Mouse (Mus musculus): Measurements from ENCODE around the gene Fgfr2. TPM values are rescaled to one million over a fixed set of nuclear protein-coding genes. Genes with fewer than 3 reads are reported as not detected.
"Not testable (repeated sequence)": the region's sequence is repeated elsewhere in the genome, so short reads cannot be mapped to it uniquely, and the experiment has no call there.

Fgfr2 gene
- total RNA-seq, 2 experiments from 2014 or later: 2.1 to 3.9 TPM

DNA sequence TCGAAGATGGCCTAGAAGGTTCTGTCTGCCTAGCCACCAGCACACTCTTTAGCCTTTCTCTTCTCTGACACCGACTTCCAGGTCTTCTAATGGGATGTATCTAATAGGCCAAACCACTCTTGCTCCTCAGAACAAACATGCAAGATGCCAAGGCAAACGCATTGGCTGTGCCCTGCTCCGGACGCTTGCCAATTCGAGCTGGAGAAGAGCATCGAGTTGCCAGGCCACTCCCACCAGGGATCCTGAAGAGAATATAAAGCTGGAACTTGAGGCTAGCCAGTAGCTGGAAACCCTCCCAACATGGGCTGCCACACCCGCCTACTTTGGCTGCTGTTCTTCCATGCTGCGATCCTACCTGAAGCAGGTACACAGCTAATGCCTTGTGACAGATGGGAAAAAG, 1949.0 kb downstream of the Fgfr2 start, which contains the start of gene 5430419D17Rik:
Gene 5430419D17Rik (plus strand): TSS at position 282 of the 400 bp plus-strand sequence.
- intact Hi-C loops (cut with DNase I): no loop called here
- no peak for DNase-seq

DNA sequence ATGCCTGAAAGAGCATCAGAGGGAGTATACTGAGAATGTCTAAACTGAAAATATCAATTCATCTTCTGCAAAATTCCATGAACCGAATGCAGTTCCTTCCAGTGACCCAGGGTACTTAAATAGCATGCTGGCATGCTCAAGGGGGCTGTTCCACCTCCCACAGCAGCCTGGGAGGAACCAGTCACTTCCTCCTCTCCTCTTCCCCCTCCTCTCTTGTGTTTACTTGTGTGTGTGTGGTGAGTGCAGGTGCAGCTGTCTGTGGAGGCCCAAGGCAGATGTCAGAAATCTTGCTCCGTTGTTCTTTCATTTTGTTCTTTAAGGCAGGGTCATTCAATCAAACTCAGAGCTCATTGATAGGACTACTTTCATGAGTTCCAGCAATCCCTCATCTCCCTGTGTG, 1954.1 kb downstream of the Fgfr2 start:
- DNase-seq: no peak
- intact Hi-C loops (cut with DNase I): no loop called here

DNA sequence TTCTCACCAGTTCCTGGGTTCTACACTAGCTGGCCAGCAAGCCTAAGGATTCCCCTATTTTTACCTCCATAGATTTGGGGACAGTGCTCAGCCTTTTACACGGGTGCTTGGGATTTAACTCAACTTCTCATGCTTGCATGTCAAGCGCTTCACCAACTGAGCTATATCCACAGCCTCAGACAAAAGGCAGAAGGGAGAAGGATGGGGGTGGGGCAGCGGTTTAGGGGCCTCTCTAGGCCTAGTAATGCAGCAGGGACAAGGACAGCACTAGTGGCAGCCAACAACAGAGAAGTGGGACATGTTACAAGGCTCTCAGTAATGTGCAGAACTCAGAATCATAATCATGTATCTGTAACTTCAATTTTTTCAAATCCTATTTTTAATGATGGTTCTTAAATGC, 1955.4 kb downstream of the Fgfr2 start:
- intact Hi-C loops (cut with DNase I): no loop called here
- no peak for DNase-seq

GRCm38 (mm10) chr7:131162251-131162650, 1960.9 kb downstream of the Fgfr2 start:
- intact Hi-C loops (cut with DNase I): no loop called here
- DNase-seq: no peak

- intact Hi-C loops (cut with DNase I): no loop called here
- no peak for DNase-seq
Observed at GRCm38 (mm10) chr7:131153044-131153443, 1970.1 kb downstream of the Fgfr2 start.

GRCm38 (mm10) chr7:131150179-131150578, 1973.0 kb downstream of the Fgfr2 start:
- no peak for DNase-seq
- intact Hi-C loops (cut with DNase I): no loop called here

GRCm38 (mm10) chr7:131146214-131146613, 1976.9 kb downstream of the Fgfr2 start, which contains the start of gene 4933402N03Rik:
Gene 4933402N03Rik, minus strand, starts transcription at chr7:131146314.
- no peak for DNase-seq
- intact Hi-C loops (cut with DNase I): no loop called here

- intact Hi-C loops (cut with DNase I): no loop called here
- DNase-seq: no peak
Observed at GRCm38 (mm10) chr7:131133181-131133580, 1990.0 kb downstream of the Fgfr2 start.

DNA sequence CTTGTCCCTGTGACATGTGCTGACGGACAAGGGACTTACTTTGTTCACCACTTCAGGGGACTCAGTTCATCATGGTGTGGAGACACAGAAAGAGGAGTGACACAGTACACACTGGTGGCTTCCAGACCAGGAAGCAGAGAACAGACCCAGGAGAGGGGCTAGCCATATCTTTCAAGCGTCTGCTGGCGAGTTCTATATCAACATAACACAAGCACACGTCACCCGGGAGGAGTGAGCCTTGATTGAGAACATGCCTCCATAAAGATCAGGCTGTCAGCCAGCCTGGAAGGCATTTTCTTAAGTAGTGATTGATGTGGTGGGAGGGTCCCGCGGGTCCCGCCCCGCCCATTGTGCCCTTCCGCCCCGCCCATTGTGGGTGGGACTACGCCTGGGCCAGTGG, 1993.1 kb downstream of the Fgfr2 start:
- intact Hi-C loops (cut with DNase I): no loop called here
- no peak for DNase-seq

DNA sequence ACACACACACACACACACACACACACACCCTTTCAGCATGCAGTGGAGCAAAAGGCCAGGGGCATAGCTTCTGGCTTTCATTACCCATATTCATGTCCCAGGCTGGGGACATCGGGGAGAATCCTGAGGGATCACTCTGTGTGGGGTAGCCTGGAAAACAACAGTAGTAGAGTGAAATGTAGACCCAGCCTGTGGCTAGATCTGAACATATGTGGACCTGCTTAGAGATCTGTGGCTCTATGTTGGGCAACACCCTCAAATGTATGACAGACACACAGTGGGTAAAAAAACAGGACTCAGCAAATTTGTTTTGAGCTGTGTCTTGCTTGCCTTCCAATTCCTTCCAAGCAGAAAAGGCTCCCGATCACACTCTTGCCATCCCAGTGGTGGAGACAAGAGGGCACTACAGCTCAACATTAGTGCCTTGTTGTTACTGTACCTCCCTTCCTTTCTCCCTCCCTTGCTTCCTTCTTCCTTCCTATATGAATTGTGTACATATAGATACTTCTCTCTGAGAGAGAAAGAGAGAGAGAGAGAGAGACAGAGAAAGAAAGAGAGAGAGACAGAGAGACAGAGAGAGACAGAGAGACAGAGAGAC, 2000.8 kb downstream of the Fgfr2 start:
- intact Hi-C loops (cut with DNase I): no loop called here
- no peak for DNase-seq

DNA sequence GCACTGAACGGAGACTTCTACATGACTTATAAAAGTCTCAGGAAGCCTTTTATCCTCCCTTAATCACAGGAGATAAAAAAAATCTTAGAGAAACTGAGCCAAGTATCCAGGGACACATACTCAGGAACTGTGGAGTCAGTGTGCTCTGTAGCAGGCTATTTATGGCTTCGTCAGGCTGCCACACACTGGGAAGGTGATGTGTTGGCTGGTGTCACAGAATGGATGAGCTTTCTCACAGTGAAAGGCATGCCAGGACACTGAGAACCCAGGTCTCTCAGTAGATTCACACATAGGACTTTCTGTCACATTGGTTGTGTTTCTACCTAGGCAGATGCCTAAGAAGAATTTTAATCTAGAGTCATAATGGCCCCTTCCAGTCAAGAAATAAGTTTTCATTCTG, 2008.7 kb downstream of the Fgfr2 start:
- peak in 1 of 2 experiments; percentile 4 for DNase-seq
- intact Hi-C loops (cut with DNase I): no loop called here

GRCm38 (mm10) chr7:131113676-131114075, 2009.5 kb downstream of the Fgfr2 start:
- intact Hi-C loops (cut with DNase I): no loop called here
- peak in 1 of 2 experiments; percentile 19 for DNase-seq

GRCm38 (mm10) chr7:131112486-131112885, 2010.7 kb downstream of the Fgfr2 start:
- peak; percentile 30 to 70 for DNase-seq
- intact Hi-C loops (cut with DNase I): no loop called here

GRCm38 (mm10) chr7:131082403-131082802, 2040.7 kb downstream of the Fgfr2 start:
- DNase-seq; intact Hi-C loops (cut with DNase I): not testable (repeated sequence)

DNA sequence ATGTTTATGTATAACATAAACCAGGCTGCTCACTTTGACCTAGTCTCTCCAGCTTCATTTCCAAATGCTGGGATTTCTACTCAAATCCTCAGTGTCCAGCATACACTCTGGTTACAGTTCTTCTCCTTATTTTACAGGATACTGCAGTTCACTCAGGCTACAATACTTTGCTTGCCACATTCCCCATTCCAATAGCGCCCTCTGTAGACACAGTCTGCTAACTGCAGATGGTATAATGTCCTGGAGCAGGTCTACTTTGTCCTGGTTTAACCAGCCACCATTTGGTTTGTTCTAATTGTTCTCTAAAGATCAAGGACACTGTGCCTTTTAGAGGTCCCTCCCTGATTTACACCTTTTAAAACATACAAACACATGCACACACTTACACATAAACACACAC, 2047.2 kb downstream of the Fgfr2 start:
- intact Hi-C loops (cut with DNase I): no loop called here
- DNase-seq: peak in 1 of 2 experiments; percentile 33

- intact Hi-C loops (cut with DNase I); DNase-seq: not testable (repeated sequence)
Observed at GRCm38 (mm10) chr7:131074098-131074497, 2049.1 kb downstream of the Fgfr2 start.

DNA sequence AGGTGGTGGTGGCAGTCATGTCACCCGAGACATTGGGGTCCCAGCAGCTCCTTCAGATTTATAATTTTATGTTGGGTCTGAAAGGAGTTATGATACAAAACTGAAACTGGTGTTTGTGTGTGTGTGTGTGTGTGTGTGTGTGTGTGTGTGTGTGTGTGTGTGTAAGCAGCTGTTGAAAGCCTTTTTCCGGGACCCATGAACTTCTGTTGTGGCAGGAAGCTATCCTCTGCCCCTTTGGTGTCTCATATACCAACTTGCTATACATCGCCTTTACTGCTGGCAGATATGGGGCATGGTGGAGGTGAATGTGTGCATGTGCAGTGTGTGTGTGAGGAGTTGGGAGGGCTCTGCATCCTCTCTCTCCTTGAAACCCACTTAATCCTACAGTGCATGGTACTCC, 2049.7 kb downstream of the Fgfr2 start:
- intact Hi-C loops (cut with DNase I); DNase-seq: not testable (repeated sequence)

DNA sequence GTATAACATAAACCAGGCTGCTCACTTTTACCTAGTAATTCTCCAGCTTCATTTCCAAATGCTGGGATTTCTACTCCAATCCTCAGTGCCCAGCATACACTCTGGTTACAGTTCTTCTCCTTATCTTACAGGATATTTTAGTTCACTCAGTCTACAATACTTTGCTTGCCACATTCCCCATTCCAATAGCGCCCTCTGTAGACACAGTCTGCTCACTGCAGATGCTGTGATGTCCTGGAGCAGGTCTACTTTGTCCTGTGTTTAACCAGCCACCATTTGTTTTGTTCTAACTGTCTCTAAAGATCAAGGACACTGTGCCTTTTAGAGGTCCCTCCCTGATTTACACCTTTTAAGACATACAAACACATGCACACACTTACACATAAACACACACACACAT, 2055.0 kb downstream of the Fgfr2 start:
- intact Hi-C loops (cut with DNase I): not testable (repeated sequence)
- DNase-seq: peak; percentile 26 to 57

- intact Hi-C loops (cut with DNase I): no loop called here
- DNase-seq: peak in 1 of 2 experiments; percentile 15
Observed at GRCm38 (mm10) chr7:131062541-131062940, 2060.6 kb downstream of the Fgfr2 start.

DNA sequence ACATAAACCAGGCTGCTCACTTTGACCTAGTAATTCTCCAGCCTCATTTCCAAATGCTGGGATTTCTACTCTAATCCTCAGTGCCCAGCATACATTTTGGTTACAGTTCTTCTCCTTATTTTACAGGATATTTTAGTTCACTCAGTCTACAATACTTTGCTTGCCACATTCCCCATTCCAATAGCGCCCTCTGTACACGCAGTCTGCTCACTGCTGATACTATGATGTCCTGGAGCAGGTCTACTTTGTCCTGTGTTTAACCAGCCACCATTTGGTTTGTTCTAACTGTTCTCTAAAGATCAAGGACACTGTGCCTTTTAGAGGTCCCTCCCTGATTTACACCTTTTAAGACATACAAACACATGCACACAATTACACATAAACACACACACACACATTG, 2063.3 kb downstream of the Fgfr2 start:
- intact Hi-C loops (cut with DNase I): not testable (repeated sequence)
- peak; percentile 11 to 27 for DNase-seq

- DNase-seq; intact Hi-C loops (cut with DNase I): not testable (repeated sequence)
Observed at GRCm38 (mm10) chr7:131057918-131058317, 2065.2 kb downstream of the Fgfr2 start.

GRCm38 (mm10) chr7:131054808-131055370, 2068.3 kb downstream of the Fgfr2 start:
- intact Hi-C loops (cut with DNase I): no loop called here
- no peak for DNase-seq

Measured in heart, postnatal 14 days (tissue).